Mouse (Mus musculus) G1E (cell line): ENCODE data around the gene Cdh1.
A peak's percentile ranks its signal among the peaks of the same experiment; 100 is the strongest.

Experiments used
- CTCF ChIP-seq: IDR thresholded peaks from 2 replicates; pipeline ENCODE4 v1.5.1; 2012; ENCODE audit warnings: low read depth, low read length, inconsistent platforms, mixed read lengths
- GATA1 ChIP-seq: IDR thresholded peaks from 2 replicates; pipeline ENCODE4 v1.6.1; 2012; ENCODE audit warnings: borderline replicate concordance, low read length, inconsistent platforms, mixed read lengths
- TAL1 ChIP-seq: conservative IDR thresholded peaks from 2 replicates; pipeline ENCODE4 v1.6.1; 2012; ENCODE audit warnings: low read depth, low read length, inconsistent platforms, mixed read lengths

DNA sequence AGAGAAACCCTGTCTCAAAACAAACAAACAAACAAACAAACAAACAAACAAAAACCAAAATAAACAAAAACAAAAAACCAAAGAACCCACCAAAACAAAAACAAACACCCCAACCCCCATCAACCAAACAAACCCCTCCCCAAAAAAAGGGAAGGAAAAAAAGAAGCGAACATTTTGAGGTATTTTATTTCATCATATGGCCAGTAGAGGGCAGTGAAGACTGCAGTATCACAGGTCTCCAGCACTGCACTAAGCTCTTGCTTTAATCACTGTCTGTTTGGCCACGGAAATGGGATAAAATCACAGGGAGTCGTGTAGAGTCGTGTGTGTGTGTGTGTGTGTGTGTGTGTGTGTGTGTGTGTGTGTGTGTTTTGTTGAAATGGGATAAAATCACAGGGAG, 84.3 kb downstream of the Cdh1 start:
- TF ChIP-seq TAL1 (no peak), CTCF (peak; percentile 18; the same call in 1 of the 2 replicates), GATA1 (no peak)
